Mouse (Mus musculus) embryonic fibroblast, embryonic 13.5 days (primary cell): ENCODE measurements around the gene Amz2.

Experiments
- CTCF ChIP-seq: IDR thresholded peaks from 2 replicates; pipeline ENCODE4 v1.5.1; 2011; ENCODE audit warnings: mild to moderate bottlenecking, control low read depth, low read length, moderate library complexity, borderline replicate concordance; ENCODE audit not compliant: insufficient read depth
- POLR2A ChIP-seq: IDR thresholded peaks from 2 replicates; pipeline ENCODE4 v1.6.1; 2011; ENCODE audit warnings: low read depth, mild to moderate bottlenecking, control low read depth, low read length, moderate library complexity

DNA sequence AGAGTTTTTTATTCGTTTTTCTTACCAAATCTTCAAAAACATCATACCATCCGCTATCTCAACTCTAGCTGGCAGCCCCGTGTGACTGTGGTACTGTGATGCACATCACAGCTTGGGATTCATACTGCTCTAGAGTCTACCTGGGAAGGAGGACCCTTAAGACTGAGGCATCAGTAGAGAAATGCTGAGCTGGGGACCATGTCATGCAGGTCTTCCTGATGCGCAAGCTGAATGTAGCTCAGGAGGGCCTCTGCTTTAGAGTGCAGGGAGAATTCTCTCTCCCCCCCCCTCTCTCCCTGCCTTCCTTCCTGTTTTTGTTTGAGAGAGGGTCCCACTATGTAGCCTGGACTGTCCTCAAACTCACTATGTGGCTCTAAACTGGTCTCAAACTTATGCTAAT, 14.9 kb downstream of the Amz2 start:
- TF ChIP-seq CTCF = no peak
- TF ChIP-seq POLR2A = no peak
